Mouse (Mus musculus): ENCODE data around the gene Sbk3.
"Not testable (repeated sequence)": the region's sequence is repeated elsewhere in the genome, so short reads cannot be mapped to it uniquely, and the experiment has no call there.

Sbk3 gene

DNA sequence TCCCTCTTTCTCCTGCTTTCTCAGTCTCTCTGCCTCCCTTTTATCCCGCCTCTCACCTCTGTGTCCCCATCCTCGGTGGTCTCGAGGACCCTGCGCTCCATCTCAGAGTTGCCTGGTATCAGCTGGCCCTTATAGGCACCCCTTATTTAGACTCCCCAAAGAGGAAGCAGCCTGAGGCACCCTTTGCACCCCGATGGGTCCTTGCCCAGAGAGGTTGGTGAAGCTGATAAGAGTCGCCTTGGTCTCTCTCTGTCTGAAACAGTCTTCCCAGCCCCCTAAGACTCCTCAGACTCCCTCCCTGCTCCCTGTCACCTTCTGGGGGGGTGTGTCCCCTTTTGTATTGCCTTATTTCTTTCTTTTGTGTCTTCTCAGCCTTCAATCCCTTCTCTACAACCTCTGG lies at the start of gene Sbk3:
Sbk3 (minus strand) TSS at position 101 of the 400 bp plus-strand sequence.
- DNase-seq (ENCODE audit: low spot score in 2 of 2) = no peak

DNA sequence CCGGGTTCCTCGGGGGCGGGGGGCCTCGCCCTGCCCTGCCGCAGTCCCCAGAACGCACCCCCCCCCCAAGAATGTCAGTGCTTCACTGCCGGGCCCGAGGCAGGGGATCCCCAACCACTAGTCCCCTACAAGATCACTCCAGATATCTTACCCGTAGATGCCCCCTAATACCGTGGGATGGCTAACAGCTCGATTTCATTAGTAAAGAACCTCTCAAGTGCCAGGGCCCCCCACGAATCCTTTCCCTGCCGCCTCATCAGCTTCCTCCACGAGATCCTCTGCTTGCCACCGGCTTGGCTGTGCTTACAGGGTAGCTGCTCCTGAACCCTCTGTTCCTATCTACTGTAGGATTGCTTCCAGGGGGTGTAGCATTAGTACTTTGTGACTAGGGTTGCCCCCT lies 49.7 kb upstream of the Sbk3 start:
- no peak for DNase-seq (ENCODE audit: low spot score in 2 of 2)

DNA sequence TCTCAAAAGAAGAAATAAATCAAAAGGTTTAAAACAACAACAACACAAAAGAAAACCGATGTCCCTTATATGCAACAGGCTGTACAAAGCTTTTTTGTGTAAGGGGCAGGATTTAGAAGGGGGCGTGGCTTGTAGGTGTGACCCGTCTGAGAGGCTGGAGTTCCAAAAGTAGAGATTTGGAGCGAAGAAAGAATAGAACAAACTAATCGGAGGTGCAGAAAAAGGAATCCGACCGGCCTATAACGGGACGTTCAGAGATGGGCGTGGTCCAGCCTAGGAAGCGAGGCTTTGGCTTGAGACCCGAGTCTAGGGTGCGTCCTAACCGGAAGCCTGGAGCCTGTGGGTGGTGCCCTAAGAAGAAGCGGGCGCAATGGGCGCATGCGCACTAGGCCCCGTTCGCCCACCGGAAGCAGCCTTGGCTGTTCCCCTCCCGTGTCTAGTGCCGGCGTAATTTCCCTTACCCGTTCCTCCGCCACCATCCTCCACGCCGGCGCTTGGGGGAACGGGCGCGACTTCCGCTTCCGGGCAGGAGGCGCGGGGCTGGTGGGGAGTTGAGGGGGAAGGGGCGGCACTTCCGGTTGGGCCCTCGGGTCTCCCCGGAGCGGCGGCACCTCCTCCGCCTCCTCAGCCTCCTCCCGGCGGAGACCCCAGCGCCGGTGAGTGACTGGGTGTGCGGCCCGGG lies 49.2 kb upstream of the Sbk3 start, which contains the start of the genes Zfp865 and Ccdc106:
Zfp865 (plus strand) TSS at position 377 of the 682 bp plus-strand sequence.
Ccdc106 (plus strand) TSS at position 554 of the 682 bp plus-strand sequence.
- peak; percentile 99 to 100 for DNase-seq (ENCODE audit: low spot score in 2 of 2)

DNA sequence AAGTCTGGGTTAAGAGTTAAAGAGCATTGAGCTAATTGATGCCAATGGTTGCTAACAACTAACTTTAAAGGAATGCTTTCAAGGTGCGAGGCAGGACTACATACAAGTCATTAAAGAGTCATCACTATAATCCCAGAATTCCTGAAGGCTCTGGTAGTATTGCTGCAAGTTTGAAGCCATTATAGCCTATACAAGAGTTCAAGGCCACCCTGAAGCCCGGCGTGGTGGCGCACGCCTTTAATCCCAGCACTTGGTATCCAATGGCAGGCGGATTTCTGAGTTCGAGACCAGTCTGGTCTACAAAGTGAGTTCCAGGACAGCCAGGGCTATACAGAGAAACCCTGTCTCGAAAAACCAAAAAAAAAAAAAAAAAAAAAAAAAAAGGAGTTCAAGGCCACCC lies 48.6 kb upstream of the Sbk3 start:
- not testable (repeated sequence) for DNase-seq (ENCODE audit: low spot score in 2 of 2)

DNA sequence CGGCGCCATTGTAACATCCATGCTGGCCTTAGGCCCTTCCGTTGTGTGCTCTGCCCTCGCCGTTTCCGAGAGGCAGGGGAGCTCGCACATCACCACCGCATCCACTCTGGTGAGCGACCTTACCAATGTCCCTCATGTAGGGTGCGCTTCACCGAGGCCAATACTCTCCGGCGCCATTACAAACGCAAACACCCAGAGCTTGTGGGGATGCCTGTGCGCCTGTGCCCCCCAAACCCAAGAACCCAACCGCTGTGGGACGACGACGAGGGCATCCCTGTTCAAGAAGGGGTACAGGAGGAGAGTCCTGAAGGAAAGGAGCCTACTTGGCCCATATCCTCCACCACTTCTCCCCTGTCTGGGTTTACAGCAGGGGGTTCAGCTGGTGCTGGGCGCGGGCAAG lies 47.0 kb upstream of the Sbk3 start:
- DNase-seq (ENCODE audit: low spot score in 2 of 2) = no peak

DNA sequence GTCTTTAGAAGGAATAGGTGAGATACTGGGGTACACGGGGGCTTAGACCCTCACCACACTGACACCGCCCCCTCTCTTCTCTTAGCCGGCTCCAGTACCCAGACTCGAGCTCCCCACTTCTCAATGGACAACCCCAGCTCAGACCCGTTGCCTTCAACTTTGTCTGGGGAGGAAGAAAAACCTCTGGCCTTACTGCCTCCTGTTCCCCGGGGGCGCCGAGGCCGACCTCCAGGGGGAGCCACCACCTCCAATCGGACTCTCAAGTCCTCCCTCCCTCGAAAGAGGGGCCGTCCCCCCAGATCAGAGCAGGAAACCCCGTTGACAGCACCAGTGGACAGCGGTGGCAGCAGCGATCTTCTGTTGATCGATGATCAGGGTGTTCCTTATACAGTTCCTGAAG lies 46.4 kb upstream of the Sbk3 start:
- no peak for DNase-seq (ENCODE audit: low spot score in 2 of 2)

DNA sequence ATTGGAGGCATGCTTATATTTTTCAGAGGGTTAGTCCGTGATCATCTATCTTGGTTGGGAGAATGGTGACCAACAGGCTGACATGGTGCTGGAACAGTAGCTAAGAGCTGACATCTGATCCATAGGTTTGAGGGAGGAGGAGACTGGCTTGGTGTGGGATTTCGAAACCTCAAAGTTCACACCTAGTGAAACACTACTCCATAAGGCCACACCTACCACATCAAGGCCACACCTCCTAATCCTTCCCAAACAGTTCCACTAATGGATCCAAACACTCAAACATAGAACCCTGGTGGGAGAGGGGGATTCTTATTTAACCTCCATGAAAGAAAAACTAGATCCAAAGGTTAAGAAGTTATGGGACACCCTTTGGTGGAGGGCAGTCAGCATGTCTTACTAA lies 46.0 kb upstream of the Sbk3 start:
- DNase-seq (ENCODE audit: low spot score in 2 of 2) = no peak

DNA sequence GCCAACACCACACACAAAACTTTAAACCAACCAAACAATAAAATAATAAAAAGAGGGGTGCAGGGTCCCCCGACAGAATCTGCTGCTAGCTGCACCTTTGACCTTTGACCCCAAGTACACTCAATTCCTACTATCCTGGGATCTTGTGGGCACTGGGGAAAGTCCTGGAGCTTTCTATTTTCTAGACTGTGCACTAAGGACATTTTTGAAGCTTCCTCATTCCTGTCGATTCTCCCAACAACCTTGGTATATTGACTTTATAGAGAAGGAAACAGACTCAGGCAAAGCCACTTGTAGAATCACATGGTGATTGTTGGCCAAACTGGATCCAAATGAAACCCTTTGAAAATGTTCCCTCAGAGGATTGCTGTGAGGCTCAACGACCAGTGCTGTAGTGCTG lies 45.1 kb upstream of the Sbk3 start:
- DNase-seq (ENCODE audit: low spot score in 2 of 2) = no peak

DNA sequence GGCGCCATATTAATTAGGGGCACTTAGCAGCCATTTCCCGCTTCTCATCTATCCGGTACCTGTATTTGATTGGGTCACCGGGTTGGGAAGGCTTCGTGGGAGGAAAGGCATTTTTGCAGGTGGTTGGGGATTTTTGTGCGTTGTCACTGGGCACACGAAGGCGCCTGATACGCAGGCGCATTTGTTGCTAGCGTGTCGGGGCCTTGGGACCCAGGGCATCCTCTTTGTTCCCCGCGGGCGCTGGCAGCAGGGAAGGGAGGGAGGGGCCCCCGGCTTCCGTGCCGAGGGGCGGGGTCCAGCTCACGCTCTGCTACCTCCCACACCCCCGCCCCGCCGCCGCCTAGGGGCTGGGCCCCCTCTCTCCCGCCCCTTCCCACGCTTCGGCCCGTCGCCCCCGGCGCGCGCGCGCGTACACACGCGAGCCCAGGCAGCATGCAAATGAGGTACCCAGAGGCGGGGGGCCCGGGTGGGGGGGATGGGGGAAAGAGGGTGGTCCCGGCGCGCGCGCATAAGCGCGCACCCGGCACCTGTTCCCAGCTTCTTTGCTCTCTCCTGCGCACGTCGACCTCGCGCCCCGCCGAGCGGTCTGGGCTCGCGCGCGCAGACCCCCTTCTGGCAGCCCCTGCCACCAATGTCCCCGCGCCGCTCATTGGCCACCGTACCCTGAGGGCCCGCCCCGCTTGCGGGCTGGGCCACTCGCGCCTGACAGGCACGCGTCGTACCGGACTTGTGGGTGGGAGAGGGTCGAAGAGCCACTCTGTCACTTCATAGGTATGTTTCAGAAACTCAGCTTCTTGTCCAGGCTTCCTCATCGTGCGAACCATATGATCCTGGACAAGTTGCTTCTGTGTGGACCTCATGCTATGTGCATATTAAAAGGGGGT lies 44.4 kb upstream of the Sbk3 start, which contains the start of gene Gm44973:
Gm44973 (plus strand) TSS at position 379 of the 884 bp plus-strand sequence.
- DNase-seq (ENCODE audit: low spot score in 2 of 2) = peak; percentile 93 to 96

DNA sequence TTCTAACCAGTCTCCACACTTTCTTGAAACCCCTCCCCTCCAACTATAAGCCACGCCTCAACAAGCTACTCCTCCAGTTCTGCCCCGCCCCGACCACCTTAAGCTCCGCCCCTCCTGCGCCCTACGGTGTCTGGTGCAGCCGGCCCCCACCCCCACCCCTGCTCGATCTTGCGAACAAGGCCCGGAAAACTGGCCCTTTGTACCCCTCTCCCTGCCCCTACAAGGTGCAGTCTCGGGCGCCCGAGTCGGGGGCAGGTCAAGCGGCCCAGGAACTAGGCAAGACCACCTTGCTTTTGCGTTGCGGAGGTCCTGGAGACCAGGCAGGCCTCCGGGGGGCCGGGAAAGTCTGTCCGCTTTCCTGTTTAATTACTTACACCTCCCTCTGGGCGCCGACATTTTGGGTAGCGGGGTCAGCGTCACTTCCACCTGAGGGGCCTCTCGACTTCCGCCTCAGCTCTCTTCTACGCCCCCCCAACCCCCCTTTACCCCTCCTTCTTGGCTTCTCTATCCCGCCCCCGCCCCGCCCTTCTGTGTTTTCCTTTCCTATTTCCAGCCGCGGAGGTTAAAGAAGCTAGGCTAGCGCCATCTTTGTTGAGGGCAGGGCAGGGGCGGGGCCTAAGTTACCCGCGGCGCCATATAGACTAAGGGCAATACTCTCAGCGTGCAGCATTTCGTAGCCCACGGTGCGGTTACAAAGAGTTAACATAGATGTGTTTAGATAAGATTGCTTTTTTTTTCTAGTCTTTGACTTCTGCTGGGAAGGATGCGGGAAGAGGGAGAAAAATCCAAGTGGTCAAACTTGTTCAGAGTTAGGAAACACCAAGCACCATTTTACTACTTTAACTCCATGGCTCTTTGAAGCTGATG lies 43.5 kb upstream of the Sbk3 start, which contains the start of the genes Zfp524 and Fiz1:
Zfp524 (plus strand) TSS at position 165 of the 867 bp plus-strand sequence.
Fiz1 (minus strand) TSS at position 447 of the 867 bp plus-strand sequence.
- DNase-seq (ENCODE audit: low spot score in 2 of 2) = peak; percentile 89 to 98

DNA sequence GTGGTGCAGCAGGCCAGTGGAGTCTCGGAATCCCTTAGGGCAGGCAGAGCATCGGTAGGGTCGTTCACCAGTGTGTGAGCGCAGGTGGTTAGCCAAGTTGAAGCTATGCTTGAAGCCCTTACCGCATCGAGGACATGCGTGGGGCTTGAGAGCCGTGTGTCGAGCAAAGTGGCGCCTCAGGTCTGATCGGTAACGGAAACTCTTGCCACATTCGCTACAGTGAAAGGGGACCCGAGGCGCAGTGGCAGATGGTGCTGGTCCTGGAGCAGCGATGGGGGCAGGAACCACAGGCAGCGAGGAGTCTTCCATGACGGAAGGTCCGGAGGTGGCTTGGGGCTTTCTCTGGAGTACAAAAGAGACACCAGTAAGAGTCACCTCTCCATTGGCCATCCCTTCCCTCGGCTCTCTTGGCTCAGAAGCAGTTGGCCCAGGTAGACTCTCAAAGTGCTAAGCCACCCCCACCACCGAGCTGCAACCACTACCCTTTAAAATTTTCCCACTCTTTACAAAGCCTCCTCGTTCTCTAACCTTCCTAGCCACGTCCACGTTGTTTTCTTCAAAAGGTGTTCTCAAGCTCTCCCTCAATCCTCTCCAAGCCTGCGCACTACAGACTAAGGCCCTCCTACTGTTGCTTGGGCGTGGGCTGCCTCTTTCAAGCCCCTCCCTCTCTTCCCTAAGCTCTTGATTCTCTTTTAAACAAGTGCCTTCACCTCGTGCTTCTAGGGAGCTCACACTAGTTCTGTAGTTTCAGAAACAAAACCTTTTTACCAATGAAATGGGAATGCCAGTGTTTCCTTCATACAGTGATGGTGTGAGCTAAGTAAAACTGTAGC lies 41.9 kb upstream of the Sbk3 start:
- no peak for DNase-seq (ENCODE audit: low spot score in 2 of 2)

DNA sequence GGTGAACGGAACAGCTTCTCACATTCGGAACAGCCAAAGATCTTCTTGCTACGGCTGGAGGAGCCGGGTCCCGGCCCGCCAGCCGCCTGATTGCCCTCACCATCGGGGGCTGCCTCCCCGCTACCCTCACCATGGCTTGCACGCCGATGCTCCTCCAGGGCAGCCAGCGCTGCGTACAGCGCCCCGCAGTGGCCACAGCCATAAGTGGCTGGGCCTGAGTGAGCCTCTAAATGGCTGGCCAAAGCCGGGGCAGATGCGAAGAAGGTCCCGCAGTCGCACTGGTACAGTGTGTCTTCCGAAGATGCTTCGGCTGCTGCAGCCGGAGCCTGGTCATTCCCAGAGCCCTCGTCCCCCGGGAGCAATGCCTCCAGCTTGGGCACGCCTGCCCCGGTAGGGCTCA lies 37.3 kb upstream of the Sbk3 start:
- DNase-seq (ENCODE audit: low spot score in 2 of 2) = no peak

DNA sequence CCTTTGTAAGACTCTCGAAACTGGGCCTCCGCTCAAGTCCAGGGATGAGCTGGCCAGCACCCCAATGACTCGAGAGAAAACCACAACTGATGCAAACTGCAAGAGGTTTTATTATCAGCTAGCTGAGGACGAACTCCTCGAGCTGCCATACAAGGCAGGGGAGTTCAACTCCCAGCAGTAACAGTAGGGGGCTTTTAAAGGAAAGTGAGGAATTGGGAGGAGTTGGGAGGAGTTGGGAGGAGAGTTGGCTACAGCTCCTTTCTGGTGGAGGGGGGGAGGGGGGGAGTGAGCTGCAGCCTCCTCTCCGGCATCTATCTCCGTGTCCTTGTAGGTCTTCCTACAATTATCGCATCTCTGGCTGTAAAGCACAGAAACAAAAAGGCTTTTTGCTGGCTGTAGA lies 31.9 kb upstream of the Sbk3 start:
- not testable (repeated sequence) for DNase-seq (ENCODE audit: low spot score in 2 of 2)

DNA sequence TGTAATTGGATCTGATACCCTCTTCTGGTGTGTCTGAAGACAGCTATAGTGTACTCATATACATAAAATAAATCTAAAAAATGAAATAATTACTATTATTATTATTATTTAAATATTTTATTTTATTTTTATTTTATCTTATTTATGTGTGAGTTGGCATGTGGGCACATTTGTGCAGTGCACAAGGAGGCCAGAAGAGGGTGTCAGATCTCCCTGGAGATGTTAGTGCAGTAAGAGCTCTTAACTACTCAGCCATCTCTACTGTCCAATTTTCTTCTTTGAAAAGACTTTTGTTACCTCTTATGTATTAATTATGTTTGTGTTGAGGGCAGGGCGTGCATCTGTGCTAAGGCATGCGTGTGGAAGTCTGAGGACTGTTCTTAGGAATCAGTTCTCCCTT lies 28.9 kb upstream of the Sbk3 start:
- DNase-seq (ENCODE audit: low spot score in 2 of 2) = no peak

DNA sequence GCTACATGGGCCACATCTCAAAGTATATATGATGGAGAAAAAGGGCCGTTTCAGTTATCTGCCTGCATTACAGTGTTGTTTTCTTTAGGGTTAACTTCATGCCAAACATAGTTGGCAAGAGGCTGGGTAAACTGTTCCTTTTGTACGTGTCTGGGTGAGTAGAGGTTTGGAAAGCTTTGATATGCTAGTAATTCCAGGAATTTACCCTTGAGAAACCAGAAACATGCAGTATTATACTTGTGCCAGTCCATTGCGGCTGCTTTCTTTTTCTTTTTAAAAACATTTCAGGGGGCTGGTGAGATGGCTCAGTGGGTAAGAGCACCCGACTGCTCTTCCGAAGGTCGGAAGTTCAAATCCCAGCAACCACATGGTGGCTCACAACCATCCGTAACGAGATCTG lies 26.0 kb upstream of the Sbk3 start:
- no peak for DNase-seq (ENCODE audit: low spot score in 2 of 2)

DNA sequence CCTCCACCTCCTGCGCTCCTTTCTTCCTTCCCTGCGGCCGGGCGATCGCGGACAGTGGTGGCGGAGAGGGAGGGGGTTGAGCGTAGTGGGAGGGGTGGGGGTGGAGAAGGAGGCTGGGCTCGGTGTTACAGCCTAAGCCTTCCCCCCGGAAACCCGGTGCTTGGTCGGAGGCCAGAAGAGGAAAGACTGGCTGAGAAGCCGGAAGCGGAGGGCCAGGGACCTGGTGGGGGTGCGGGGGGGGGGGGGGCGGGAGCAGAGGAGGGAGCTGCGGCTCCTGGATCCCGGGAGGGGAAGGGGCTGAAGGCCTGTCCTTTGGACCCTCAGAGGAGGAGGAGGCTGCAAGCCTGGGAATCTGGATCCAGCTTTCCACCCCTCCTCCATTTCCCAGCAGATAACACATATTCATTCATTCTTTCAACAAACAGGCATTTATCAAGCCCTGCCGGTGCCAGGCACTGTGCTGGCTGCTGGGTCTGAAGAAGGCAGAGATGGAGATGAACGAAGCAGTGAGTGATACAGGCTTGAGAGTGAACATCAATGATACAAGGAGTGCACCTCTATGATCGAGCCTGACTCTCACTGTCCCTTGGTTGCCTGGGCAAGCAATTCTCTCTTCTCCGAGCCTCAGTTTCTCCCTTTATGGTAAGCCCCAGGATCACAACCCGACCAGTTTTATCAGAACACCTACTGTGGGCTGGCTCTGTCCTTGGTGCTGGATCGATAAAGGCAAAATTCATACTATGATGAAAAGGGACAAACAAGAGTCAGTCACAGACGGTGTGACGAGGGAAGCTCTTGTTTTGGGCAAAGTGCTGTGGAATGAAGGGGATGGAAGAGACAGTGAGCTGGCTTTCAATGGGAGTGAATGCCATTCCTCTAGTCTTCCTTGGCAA lies 25.3 kb upstream of the Sbk3 start, which contains the start of gene Zfp579:
Zfp579 (minus strand) TSS at position 156 of the 893 bp plus-strand sequence.
- peak; percentile 83 to 84 for DNase-seq (ENCODE audit: low spot score in 2 of 2)

DNA sequence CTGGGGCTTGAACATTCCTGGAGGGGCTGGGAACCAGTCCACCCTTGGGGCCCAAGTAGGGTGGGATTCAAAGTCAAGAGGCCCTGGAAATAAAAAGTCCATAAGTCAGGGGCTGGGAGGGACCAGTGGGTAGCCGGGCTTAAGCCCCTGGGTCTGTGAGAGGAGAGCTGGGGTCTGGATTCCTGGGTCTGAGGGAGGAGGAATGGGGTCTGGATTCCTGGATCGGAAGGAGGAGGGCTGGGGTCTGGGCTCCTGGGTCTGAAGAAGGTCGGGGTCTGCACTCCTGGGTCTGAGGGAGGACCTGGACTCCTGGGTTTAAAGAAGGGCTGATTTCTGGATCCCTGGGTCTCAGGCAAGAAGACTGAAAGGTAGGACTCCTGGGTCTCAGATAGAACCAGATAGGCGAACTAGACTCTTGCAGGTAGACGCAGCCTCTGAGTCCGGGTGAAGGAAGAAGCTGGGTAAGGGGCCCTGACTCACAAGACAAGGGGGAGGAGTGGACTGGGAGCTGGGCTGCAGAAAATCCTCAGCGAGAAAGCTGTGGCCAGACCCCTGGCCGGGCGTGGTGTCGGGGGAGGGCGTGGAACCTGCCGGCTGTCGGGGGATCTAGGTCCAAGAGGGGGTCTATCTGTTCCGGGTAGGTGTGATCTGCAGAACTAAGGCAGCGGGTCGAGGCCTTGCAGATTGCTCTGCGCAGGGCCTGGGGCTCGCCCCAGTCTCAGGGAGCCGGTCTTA lies 24.5 kb upstream of the Sbk3 start:
- DNase-seq (ENCODE audit: low spot score in 2 of 2) = no peak

DNA sequence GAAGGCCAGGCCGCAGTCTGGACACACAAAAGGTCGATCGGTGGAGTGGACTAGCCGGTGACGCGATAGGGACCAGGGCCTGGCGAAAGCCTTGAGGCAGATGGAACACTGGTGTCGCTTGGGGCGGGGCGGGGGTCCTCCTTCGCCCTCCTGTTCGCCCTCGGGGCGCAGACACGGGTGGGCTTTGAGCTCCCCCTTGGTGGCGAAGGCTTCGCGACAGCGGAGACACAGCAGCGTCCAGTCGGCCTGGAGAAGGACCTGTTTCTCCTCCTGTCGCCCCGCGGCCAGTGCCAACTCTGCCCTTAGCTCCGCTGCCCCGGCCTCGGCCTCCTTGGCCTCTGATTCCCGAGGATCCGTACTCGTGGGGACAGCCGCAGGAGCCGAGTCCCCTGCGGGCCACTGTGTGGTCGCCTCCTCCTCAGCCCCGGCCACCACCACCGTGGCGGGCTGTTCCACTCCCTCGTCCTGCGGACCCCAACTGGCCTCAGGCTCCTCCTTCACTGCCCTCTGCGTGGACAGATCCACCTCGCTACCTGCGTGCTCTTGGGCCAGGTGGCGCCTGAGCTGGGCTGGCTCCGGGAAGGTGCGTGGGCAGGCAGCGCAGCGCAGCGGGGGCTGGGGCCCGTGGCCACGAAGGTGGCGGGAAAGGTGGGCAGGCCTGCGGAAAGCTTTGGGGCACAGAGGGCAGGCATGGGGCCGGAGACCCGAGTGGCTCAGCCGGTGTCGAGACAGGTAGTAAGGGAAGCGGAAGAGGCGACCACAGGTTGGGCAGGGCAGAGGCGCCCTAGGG lies 23.2 kb upstream of the Sbk3 start:
- DNase-seq (ENCODE audit: low spot score in 2 of 2) = no peak

Data from heart, adult 9 months (tissue).